Mouse (Mus musculus): ENCODE measurements at regions not wholly inside any gene's neighbourhood (a gene's known extent, or its start where the extent isn't known, plus 50 kb on each side); places are given as distances from the start of the nearest gene placed in this dataset.

- Histone ChIP-seq H3K27ac (no peak overlapping the region), H3K27me3 (ENCODE audit: control insufficient read depth, insufficient read depth, low read length) (no peaks in the 10 kb centered on the region), H3K9ac (replicated peaks) (no peak overlapping the region), H3K4me1 (replicated peaks; ENCODE audit: control insufficient read depth in 2 of 2, insufficient read depth in 2 of 2, low read length in 1 of 2) (no peaks in the 10 kb centered on the region), H3K36me3 (replicated peaks; ENCODE audit: control insufficient read depth, insufficient read depth, low read depth) (no peaks in the 10 kb centered on the region), H3K4me2 (ENCODE audit: low read depth) (no peak overlapping the region), H3K9me3 (ENCODE audit: control insufficient read depth, low read length) (no peaks in the 10 kb centered on the region), H3K4me3 (ENCODE audit: insufficient read depth in 1 of 2, low read depth in 2 of 2, low read length in 2 of 2) (no peak overlapping the region)
- ATAC-seq (ENCODE audit: insufficient read depth) (no peak), DNase-seq (ENCODE audit: low read depth in 3 of 3, low spot score in 3 of 3) (no peak)
- TF ChIP-seq CTCF (IDR thresholded peaks at IDR 0.05; ENCODE audit: low read depth): peak; percentile 13; the same call in 1 of the 2 replicates
- TF ChIP-seq EP300 (IDR thresholded peaks at IDR 0.05; ENCODE audit: low read depth): no peak
- WGBS (ENCODE audit: insufficient replicate concordance): 20% methylated on average over 2 of the region's 2 CpGs
Measured at GRCm38 (mm10) chr9:97214806-97215205, 103.8 kb upstream of the Slc25a36 start.

- ATAC-seq (ENCODE audit: insufficient read depth) (no peak), DNase-seq (ENCODE audit: low read depth in 3 of 3, low spot score in 3 of 3) (no peak)
- Histone ChIP-seq H3K9me3 (ENCODE audit: control insufficient read depth, low read length) (no peaks in the 10 kb centered on the region), H3K4me1 (replicated peaks; ENCODE audit: control insufficient read depth in 2 of 2, insufficient read depth in 2 of 2, low read length in 1 of 2) (no peaks in the 10 kb centered on the region), H3K9ac (replicated peaks) (no peak overlapping the region), H3K27ac (no peak overlapping the region), H3K4me2 (ENCODE audit: low read depth) (no peak overlapping the region), H3K36me3 (replicated peaks; ENCODE audit: control insufficient read depth, insufficient read depth, low read depth) (no peaks in the 10 kb centered on the region), H3K27me3 (ENCODE audit: control insufficient read depth, insufficient read depth, low read length) (no peaks in the 10 kb centered on the region), H3K4me3 (ENCODE audit: insufficient read depth in 1 of 2, low read depth in 2 of 2, low read length in 2 of 2) (no peak overlapping the region)
- TF ChIP-seq EP300 (IDR thresholded peaks at IDR 0.05; ENCODE audit: low read depth) (no peak), CTCF (IDR thresholded peaks at IDR 0.05; ENCODE audit: low read depth) (no peak)
- 69% methylated on average over 14 of the region's 14 CpGs for WGBS (ENCODE audit: insufficient replicate concordance)
Measured at GRCm38 (mm10) chr9:97190321-97190860, 79.4 kb upstream of the Slc25a36 start.

- TF ChIP-seq EP300 (IDR thresholded peaks at IDR 0.05; ENCODE audit: low read depth): no peak
- no peak for TF ChIP-seq CTCF (IDR thresholded peaks at IDR 0.05; ENCODE audit: low read depth)
- H3K27ac ChIP-seq: no peak overlapping the region
- DNase-seq (ENCODE audit: low read depth in 3 of 3, low spot score in 3 of 3): no peak
- no peaks in the 10 kb centered on the region for H3K36me3 ChIP-seq (replicated peaks; ENCODE audit: control insufficient read depth, insufficient read depth, low read depth)
- no peaks in the 10 kb centered on the region for H3K9me3 ChIP-seq (ENCODE audit: control insufficient read depth, low read length)
- no peak overlapping the region for H3K9ac ChIP-seq (replicated peaks)
- H3K4me1 ChIP-seq (replicated peaks; ENCODE audit: control insufficient read depth in 2 of 2, insufficient read depth in 2 of 2, low read length in 1 of 2): no peaks in the 10 kb centered on the region
- H3K4me2 ChIP-seq (ENCODE audit: low read depth): no peak overlapping the region
- H3K27me3 ChIP-seq (ENCODE audit: control insufficient read depth, insufficient read depth, low read length): no peaks in the 10 kb centered on the region
- WGBS (ENCODE audit: insufficient replicate concordance): 53% methylated on average over 4 of the region's 4 CpGs
- ATAC-seq (ENCODE audit: insufficient read depth): no peak
- no peak overlapping the region for H3K4me3 ChIP-seq (ENCODE audit: insufficient read depth in 1 of 2, low read depth in 2 of 2, low read length in 2 of 2)
Measured at GRCm38 (mm10) chr9:97189646-97190045, 78.7 kb upstream of the Slc25a36 start.

GRCm38 (mm10) chr9:97188616-97189330 is 77.8 kb upstream of the Slc25a36 start:
- Histone ChIP-seq H3K9ac (replicated peaks) (no peak overlapping the region), H3K9me3 (ENCODE audit: control insufficient read depth, low read length) (no peaks in the 10 kb centered on the region), H3K27me3 (ENCODE audit: control insufficient read depth, insufficient read depth, low read length) (no peaks in the 10 kb centered on the region), H3K27ac (no peak overlapping the region), H3K4me1 (replicated peaks; ENCODE audit: control insufficient read depth in 2 of 2, insufficient read depth in 2 of 2, low read length in 1 of 2) (no peaks in the 10 kb centered on the region), H3K4me3 (ENCODE audit: insufficient read depth in 1 of 2, low read depth in 2 of 2, low read length in 2 of 2) (no peak overlapping the region), H3K36me3 (replicated peaks; ENCODE audit: control insufficient read depth, insufficient read depth, low read depth) (no peaks in the 10 kb centered on the region), H3K4me2 (ENCODE audit: low read depth) (no peak overlapping the region)
- DNase-seq (ENCODE audit: low read depth in 3 of 3, low spot score in 3 of 3) (no peak), ATAC-seq (ENCODE audit: insufficient read depth) (no peak)
- no peak for TF ChIP-seq CTCF (IDR thresholded peaks at IDR 0.05; ENCODE audit: low read depth)
- TF ChIP-seq EP300 (IDR thresholded peaks at IDR 0.05; ENCODE audit: low read depth): no peak
- 56% methylated on average over 7 of the region's 7 CpGs for WGBS (ENCODE audit: insufficient replicate concordance)

DNA sequence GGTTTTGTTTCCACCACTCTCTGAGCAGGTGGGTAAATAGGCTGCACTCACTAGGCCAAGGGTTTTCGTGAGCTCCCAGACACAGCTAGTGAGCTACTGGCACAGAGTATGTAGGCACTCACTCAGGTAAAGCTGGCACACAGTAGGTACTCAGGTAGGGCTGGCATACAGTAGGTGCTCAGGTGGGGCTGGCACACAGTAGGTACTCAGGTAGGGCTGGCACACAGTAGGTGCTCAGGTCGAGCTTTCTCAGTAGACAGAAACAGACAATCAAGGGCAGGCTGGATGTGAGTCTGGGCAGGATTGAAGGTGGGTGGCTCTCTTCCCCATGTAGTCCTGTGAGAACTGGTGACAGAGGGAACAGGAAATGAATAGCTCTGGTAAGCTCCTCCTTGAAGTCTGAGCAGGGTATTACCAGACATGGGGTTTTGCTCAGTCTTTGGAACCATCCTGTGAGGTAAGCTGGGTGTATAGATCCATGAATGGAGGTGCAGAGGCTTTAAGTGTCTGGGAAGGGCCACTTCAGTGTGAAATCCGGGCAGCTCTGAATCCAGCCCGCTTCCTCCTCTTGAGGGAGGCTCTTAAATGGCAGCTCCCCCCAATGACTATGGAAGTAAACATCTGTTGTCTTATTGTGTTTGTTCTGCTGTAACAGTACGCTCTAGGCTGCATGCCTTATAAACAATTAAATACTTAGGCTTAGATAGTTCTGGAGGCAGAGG is 62.4 kb upstream of the Slc25a36 start:
- DNase-seq (ENCODE audit: low read depth in 3 of 3, low spot score in 3 of 3) (no peak), ATAC-seq (ENCODE audit: insufficient read depth) (no peak)
- H3K27me3 ChIP-seq (ENCODE audit: control insufficient read depth, insufficient read depth, low read length): no peaks in the 10 kb centered on the region
- no peaks in the 10 kb centered on the region for H3K4me1 ChIP-seq (replicated peaks; ENCODE audit: control insufficient read depth in 2 of 2, insufficient read depth in 2 of 2, low read length in 1 of 2)
- WGBS (ENCODE audit: insufficient replicate concordance): 49% methylated on average over 5 of the region's 5 CpGs
- H3K9ac ChIP-seq (replicated peaks): no peak overlapping the region
- no peak overlapping the region for H3K27ac ChIP-seq
- no peaks in the 10 kb centered on the region for H3K36me3 ChIP-seq (replicated peaks; ENCODE audit: control insufficient read depth, insufficient read depth, low read depth)
- no peak overlapping the region for H3K4me3 ChIP-seq (ENCODE audit: insufficient read depth in 1 of 2, low read depth in 2 of 2, low read length in 2 of 2)
- TF ChIP-seq CTCF (IDR thresholded peaks at IDR 0.05; ENCODE audit: low read depth) (no peak), EP300 (IDR thresholded peaks at IDR 0.05; ENCODE audit: low read depth) (no peak)
- no peak overlapping the region for H3K4me2 ChIP-seq (ENCODE audit: low read depth)
- no peaks in the 10 kb centered on the region for H3K9me3 ChIP-seq (ENCODE audit: control insufficient read depth, low read length)
